Mouse (Mus musculus) cerebellum, adult 2 months (tissue): ENCODE measurements around the gene Ncapd3.

Experiments used
- CTCF ChIP-seq: fragments of 200-500 bp; IDR thresholded peaks from 2 replicates; pipeline ENCODE4 v1.5.1; 2011; ENCODE audit warnings: low read depth, mild to moderate bottlenecking, control low read depth, low read length, moderate library complexity, borderline replicate concordance; ENCODE audit not compliant: insufficient read depth
- POLR2A ChIP-seq: fragments of 200-500 bp; IDR thresholded peaks from 2 replicates; pipeline ENCODE4 v1.6.1; 2011; ENCODE audit warnings: low read length, control low read depth, borderline replicate concordance; ENCODE audit not compliant: insufficient read depth

GRCm38 (mm10) chr9:27111756-27112155 is 81.8 kb downstream of the Ncapd3 start:
- TF ChIP-seq CTCF: no peak
- no peak for TF ChIP-seq POLR2A
